Mouse (Mus musculus): ENCODE data around the gene Zbed5.

GRCm38 (mm10) chr5:129936941-129937340 is 41.4 kb downstream of the Zbed5 start:
- TF ChIP-seq POLR2A (IDR thresholded peaks at IDR 0.05; ENCODE audit: insufficient read depth, low read length): no peak
- no peak for TF ChIP-seq CTCF (IDR thresholded peaks at IDR 0.05; ENCODE audit: low read depth, low read length)
- TF ChIP-seq EP300 (IDR thresholded peaks at IDR 0.05; ENCODE audit: insufficient read depth, low read depth, low read length): no peak
